Mouse (Mus musculus): ENCODE results near the gene Daam1.

DNA sequence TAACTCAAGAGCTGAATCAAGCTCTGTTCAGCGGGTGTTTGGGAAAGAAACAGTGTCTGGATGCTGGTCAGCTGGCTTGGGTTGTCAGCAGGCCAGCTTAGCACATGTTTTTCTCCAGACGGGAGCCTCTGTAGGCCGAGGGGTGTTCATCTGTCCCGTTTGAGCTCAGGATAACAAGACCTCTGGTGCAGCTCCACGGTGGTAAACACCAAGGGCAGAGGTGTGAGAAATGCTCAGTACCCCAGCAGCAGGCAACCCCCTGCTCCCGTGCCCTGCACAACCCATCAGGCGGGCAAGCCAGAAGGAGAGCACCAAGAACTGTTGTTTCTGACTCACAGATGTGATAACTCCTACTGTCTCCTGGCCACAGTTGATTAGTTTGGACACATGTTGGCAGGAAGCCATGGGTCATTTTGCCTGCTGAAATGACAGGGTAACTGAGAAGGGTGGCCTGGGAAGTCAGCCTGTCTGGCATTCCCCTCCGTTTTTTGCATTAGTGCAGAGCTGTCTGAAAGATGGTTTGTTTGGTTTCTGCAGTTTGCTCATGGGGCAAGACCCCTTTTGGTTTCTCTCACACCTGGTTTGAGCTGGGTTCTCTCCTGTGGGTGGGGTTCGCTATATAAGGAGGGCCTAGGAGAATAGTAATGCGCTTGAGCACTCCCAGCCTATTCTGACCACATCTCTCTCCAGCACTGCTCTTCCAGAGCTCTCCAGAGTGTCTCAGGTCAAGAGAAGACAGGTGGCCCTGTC lies 25.0 kb downstream of the Daam1 start:
- TF ChIP-seq POLR2A (IDR thresholded peaks at IDR 0.05; ENCODE audit: extremely low read depth, insufficient read depth, low read length): no peak
- no peak for TF ChIP-seq CTCF (IDR thresholded peaks at IDR 0.05; ENCODE audit: low read depth, low read length)
